Mouse (Mus musculus) lung, embryonic 16.5 days (tissue): ENCODE measurements at regions not wholly inside any gene's neighbourhood (a gene's known extent, or its start where the extent isn't known, plus 50 kb on each side); places are given as distances from the start of the nearest gene placed in this dataset.

Experiments
- ATAC-seq: fragments of 200-750 bp; cut with Nextera tagmentation; 2 replicates; pipeline ENCODE4 v1.8.0; 2017; ENCODE audit warnings: low read depth, mild to moderate bottlenecking, moderate library complexity
- H3K27ac ChIP-seq: fragments of 300-500 bp; sonication (generic); 2 replicates; pipeline ENCODE4 v1.5.1; 2014; ENCODE audit warnings: mild to moderate bottlenecking, control low read depth, low read length
- H3K27me3 ChIP-seq: fragments of 300-500 bp; sonication (generic); 2 replicates; pipeline ENCODE4 v1.6.1; 2014; ENCODE audit warnings: low read depth, low read length, mixed read lengths; ENCODE audit not compliant: control insufficient read depth, insufficient read depth
- H3K36me3 ChIP-seq: fragments of 300-500 bp; sonication (generic); 2 replicates; pipeline ENCODE4 v1.6.1; 2014; ENCODE audit warnings: low read length; ENCODE audit not compliant: control insufficient read depth, insufficient read depth
- H3K4me1 ChIP-seq: fragments of 300-500 bp; sonication (generic); replicated peaks from 2 replicates; pipeline ENCODE4 v1.6.1; 2014; ENCODE audit warnings: low read length, mixed read lengths; ENCODE audit not compliant: control insufficient read depth, insufficient read depth
- H3K4me2 ChIP-seq: fragments of 300-500 bp; sonication (generic); 2 replicates; pipeline ENCODE4 v1.6.1; 2014; ENCODE audit warnings: low read depth, low read length, control low read depth
- H3K4me3 ChIP-seq: fragments of 300-500 bp; sonication (generic); 2 replicates; pipeline ENCODE4 v1.5.1; 2014; ENCODE audit warnings: mild to moderate bottlenecking, low read length, control low read depth
- H3K9ac ChIP-seq: fragments of 300-500 bp; sonication (generic); 2 replicates; pipeline ENCODE4 v1.6.1; 2014; ENCODE audit warnings: low read length, control low read depth
- H3K9me3 ChIP-seq: fragments of 300-500 bp; sonication (generic); 2 replicates; pipeline ENCODE4 v1.6.1; 2016; ENCODE audit warnings: low read length; ENCODE audit not compliant: control insufficient read depth
- WGBS: fragments of 180-500 bp; shearing (Covaris S2); extraction: QIAGEN DNeasy Blood & Tissue Kit; methylation state at CpG from one replicate; pipeline ENCODE4 v1.1.7; 2014; 5-methylcytosine and 5-hydroxymethylcytosine counted together

DNA sequence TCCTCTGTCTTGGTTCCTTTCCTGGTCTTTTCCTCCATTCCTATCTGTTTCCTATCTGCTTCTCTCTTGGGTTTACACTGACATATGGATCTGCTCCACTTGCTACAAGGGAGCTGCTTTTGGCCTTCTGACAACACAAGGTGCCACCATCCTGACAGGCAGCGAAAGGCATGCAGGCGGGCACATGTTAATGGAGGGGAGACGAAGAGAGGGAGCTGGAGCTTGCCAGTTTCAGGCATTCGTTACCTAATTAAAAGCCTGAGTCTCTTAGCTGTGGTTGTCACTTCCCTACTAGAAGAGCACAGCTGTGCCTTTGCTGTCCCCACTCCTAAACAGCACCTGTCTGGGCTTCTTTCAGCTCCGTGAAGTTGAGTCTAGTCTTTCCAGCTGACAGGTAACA is 711.5 kb upstream of the Kirrel3 start:
- H3K4me2 ChIP-seq, result no peak overlapping the region
- H3K9me3 ChIP-seq, result no peaks in the 10 kb centered on the region
- H3K4me1 ChIP-seq, result no peaks in the 10 kb centered on the region
- 66% methylated on average over 5 of the region's 5 CpGs for WGBS
- no peak overlapping the region for H3K9ac ChIP-seq
- H3K27ac ChIP-seq, result no peak overlapping the region
- no peak for ATAC-seq
- no peaks in the 10 kb centered on the region for H3K27me3 ChIP-seq
- no peaks in the 10 kb centered on the region for H3K36me3 ChIP-seq
- no peak overlapping the region for H3K4me3 ChIP-seq

GRCm38 (mm10) chr9:33790617-33791016 is 695.1 kb upstream of the Kirrel3 start:
- ATAC-seq, result no peak
- Histone ChIP-seq H3K27ac (no peak overlapping the region), H3K27me3 (no peaks in the 10 kb centered on the region), H3K4me3 (no peak overlapping the region), H3K36me3 (no peaks in the 10 kb centered on the region), H3K4me1 (no peaks in the 10 kb centered on the region), H3K4me2 (no peak overlapping the region), H3K9me3 (no peaks in the 10 kb centered on the region), H3K9ac (no peak overlapping the region)
- 61% methylated on average over 4 of the region's 4 CpGs for WGBS

GRCm38 (mm10) chr9:33800250-33800649 is 685.4 kb upstream of the Kirrel3 start:
- 66% methylated on average over 6 of the region's 6 CpGs for WGBS
- no peak overlapping the region for H3K9ac ChIP-seq
- H3K36me3 ChIP-seq, result no peaks in the 10 kb centered on the region
- H3K4me3 ChIP-seq, result no peak overlapping the region
- no peak for ATAC-seq
- H3K4me1 ChIP-seq, result no peaks in the 10 kb centered on the region
- no peak overlapping the region for H3K27ac ChIP-seq
- no peak overlapping the region for H3K4me2 ChIP-seq
- no peaks in the 10 kb centered on the region for H3K27me3 ChIP-seq
- no peaks in the 10 kb centered on the region for H3K9me3 ChIP-seq

DNA sequence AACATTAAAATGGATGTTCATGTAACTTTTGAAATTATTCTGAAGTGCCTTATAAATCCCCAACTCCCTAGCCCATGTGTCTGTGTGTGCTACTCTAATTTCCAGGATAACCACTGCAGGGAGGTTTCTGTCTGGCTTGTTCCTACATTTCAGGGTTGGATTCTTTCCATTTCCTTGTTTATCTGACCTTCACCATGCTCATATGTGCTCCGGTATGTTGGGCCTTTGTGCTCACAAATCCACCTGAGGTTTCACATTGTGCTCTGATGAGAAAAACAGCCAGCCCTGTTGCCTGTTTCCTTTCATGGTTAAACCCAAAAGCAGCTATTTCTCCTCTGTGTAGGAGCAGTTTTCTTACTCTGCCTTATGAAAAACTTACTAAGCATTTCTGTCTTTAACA is 684.9 kb upstream of the Kirrel3 start:
- no peak overlapping the region for H3K4me3 ChIP-seq
- no peak for ATAC-seq
- 21% methylated on average over 1 of the region's 1 CpGs for WGBS
- H3K27ac ChIP-seq, result no peak overlapping the region
- H3K9ac ChIP-seq, result no peak overlapping the region
- no peaks in the 10 kb centered on the region for H3K4me1 ChIP-seq
- H3K27me3 ChIP-seq, result no peaks in the 10 kb centered on the region
- no peaks in the 10 kb centered on the region for H3K36me3 ChIP-seq
- no peak overlapping the region for H3K4me2 ChIP-seq
- no peaks in the 10 kb centered on the region for H3K9me3 ChIP-seq

DNA sequence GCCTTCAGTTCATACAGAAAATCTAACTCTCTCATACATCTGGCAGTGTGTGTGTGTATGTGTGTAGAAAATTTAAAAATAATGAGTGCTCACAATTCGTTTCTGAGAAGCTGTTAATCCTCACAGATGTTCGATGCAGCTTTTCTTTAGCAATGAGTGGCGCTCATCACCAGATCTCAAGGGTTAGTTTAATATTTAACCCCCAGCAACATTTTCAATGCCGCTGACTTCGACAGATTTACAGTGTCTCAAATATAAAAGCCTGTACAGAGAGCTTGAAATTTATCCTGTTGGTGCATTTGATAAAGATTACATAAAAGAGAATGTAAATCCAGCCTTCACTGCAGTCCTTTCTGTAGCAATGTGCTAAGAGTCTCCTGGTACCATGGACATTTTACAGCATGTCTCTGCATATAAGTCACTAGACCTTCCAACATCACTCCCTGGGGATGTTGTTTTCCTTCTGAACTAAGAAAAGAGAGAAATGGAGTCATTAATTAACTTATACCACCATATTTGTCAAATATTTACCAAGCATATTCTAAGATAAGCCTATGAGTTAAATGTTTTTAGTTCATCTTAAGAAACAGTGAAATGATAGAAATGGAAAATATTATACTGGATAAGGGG is 670.8 kb upstream of the Kirrel3 start:
- Histone ChIP-seq H3K4me3 (no peak overlapping the region), H3K36me3 (no peaks in the 10 kb centered on the region), H3K9ac (no peak overlapping the region), H3K4me2 (no peak overlapping the region), H3K4me1 (no peaks in the 10 kb centered on the region), H3K9me3 (no peaks in the 10 kb centered on the region), H3K27me3 (no peaks in the 10 kb centered on the region), H3K27ac (no peak overlapping the region)
- no peak for ATAC-seq
- 63% methylated on average over 5 of the region's 5 CpGs for WGBS

GRCm38 (mm10) chr9:33822574-33823394 is 662.9 kb upstream of the Kirrel3 start:
- Histone ChIP-seq H3K4me2 (no peak overlapping the region), H3K4me1 (no peaks in the 10 kb centered on the region), H3K27ac (no peak overlapping the region), H3K4me3 (no peak overlapping the region), H3K36me3 (no peaks in the 10 kb centered on the region), H3K9me3 (no peaks in the 10 kb centered on the region; the same call in 1 of the 2 replicates), H3K27me3 (no peaks in the 10 kb centered on the region), H3K9ac (no peak overlapping the region)
- ATAC-seq, result no peak
- 66% methylated on average over 9 of the region's 9 CpGs for WGBS

DNA sequence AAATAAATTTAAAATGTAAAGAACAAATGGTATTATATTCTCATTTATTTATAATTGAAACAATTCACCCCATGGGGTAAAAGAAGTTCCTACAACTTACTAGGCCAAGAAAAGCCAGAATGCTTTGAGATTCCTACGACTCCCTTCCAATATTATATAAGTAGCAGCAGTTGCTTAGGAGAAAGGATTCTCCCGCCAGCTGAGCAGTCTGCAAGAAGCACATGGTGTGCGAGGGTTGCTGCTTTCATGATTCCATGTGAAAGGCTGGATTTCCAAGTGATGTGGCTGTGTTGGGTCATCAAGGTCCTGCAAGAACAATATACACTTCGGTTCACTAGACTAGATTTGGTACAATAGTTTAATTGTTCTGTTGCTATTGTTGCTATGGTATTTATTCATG is 659.6 kb upstream of the Kirrel3 start:
- no peaks in the 10 kb centered on the region for H3K9me3 ChIP-seq
- 68% methylated on average over 4 of the region's 4 CpGs for WGBS
- H3K36me3 ChIP-seq, result no peaks in the 10 kb centered on the region
- ATAC-seq, result no peak
- no peak overlapping the region for H3K4me3 ChIP-seq
- no peak overlapping the region for H3K27ac ChIP-seq
- H3K4me2 ChIP-seq, result no peak overlapping the region
- no peaks in the 10 kb centered on the region for H3K4me1 ChIP-seq
- H3K27me3 ChIP-seq, result no peaks in the 10 kb centered on the region
- no peak overlapping the region for H3K9ac ChIP-seq

DNA sequence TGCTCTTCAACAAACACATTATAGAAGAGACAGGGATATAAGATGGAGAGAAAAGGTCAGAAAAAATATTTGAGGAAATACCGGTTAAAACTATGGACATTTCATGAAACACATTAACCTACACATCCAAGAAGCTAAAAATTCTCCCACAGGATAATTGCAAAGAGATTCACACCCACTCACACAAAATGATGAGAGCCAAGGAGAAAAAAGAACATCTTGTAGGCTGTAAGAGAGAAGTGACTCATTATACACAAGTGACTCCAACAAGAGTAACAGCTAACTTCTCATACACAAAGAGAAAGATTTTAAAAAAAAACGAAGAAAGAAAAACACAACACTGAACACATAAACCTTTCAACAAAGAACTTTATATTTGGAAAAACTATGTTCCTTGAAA is 658.3 kb upstream of the Kirrel3 start:
- Histone ChIP-seq H3K4me3 (no peak overlapping the region), H3K4me1 (no peaks in the 10 kb centered on the region), H3K36me3 (no peaks in the 10 kb centered on the region), H3K27me3 (no peaks in the 10 kb centered on the region), H3K9ac (no peak overlapping the region), H3K27ac (no peak overlapping the region), H3K4me2 (no peak overlapping the region), H3K9me3 (no peaks in the 10 kb centered on the region)
- no peak for ATAC-seq
- 69% methylated on average over 2 of the region's 2 CpGs for WGBS

DNA sequence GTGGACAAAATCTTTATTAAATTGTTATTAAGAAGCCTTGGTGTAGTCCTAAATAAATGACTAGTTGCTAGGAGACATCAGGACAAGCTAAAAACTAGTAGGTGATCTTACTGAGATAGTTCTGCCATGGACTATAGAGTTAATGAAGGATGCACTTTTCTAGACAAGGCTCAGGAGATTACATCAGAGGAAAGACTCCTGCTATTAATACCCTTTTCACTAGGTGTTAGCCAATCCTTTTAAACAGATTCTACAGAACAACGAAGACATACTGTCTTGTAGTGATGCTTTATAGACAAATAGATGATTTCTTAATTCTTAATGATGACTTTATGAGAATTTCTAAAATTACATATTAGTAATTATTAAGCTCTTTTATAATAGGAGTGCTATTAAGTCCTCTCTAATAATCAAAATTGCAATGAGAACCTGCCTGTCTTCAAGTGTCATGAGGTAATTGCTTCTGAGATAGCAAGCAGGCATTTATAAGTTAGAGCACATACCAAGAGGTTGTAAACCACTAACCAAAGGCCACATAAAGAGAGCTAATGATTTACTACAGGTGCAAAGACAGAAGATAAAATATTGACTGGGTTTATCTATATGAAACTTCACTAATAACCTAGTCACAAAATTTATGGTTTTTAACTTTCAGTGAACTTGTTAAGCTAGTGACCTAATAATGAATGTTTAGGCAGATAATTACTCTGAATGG is 647.9 kb upstream of the Kirrel3 start:
- Histone ChIP-seq H3K9ac (no peak overlapping the region), H3K36me3 (no peaks in the 10 kb centered on the region), H3K9me3 (no peaks in the 10 kb centered on the region), H3K27ac (no peak overlapping the region), H3K4me3 (no peak overlapping the region), H3K4me2 (no peak overlapping the region), H3K27me3 (no peaks in the 10 kb centered on the region), H3K4me1 (no peaks in the 10 kb centered on the region)
- no peak for ATAC-seq
- 61% methylated on average over 1 of the region's 1 CpGs for WGBS
